Mouse (Mus musculus) lung, adult 2 months (tissue): ENCODE results near the gene Scamp3.

Source experiments
- CTCF ChIP-seq: fragments of 200-500 bp; IDR thresholded peaks from 2 replicates; pipeline ENCODE4 v1.5.1; 2011; ENCODE audit warnings: mild to moderate bottlenecking, low read length, control low read depth; ENCODE audit not compliant: insufficient read depth
- POLR2A ChIP-seq: fragments of 200-500 bp; IDR thresholded peaks from 2 replicates; pipeline ENCODE4 v1.6.1; 2011; ENCODE audit warnings: low read depth, mild to moderate bottlenecking, control low read depth, low read length, borderline replicate concordance; ENCODE audit errors: extremely low read depth

DNA sequence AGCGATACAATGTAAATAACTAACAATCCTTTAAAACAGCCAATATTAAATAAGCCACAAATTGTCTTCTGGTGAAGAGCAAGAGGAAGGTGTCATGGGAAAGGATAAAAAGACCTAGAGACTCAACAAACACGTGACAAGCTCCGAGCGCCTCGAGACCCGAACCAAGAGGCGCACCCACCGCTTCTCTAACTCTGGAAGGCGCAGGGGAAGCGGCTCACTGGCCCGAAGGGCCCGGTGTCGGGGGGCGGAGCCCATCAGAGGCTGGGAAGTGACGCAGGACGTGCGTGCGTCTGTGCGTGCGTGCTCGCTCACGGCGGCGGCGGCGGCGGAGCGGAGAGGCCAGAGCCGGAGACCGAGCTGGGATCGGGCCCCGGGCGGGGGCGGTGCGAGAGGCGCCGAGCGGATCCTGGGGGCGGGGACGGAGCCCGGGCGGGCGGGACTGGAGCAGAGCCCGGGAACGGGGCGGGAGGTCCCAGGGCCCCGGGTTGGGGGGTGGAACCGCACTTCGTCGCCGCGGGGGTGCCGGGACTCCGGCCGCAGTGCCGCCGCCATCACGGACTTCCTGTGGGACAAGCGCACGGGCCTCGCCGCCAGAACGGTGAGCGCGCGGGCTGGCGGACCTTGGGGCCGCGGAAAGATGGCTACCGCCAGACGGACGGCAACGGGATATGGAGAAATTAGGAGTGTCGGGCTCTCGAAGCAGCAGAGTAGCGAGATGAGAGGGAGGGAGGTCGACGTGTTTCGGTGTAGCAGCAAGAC is 12.6 kb upstream of the Scamp3 start, which contains the start of gene Clk2:
- TF ChIP-seq CTCF (no peak), POLR2A (peak; percentile 82; the same call in 1 of the 2 replicates)
